Mouse (Mus musculus) kidney, postnatal 4 days (tissue): ENCODE measurements around the gene Adamts18.

Experiments
- DNase-seq, 2 experiments: peaks; one replicate each; pipeline ENCODE4 v3.0.0; 2021; ENCODE audit warnings: mixed read lengths in 2 of 2

Gene Adamts18

DNA sequence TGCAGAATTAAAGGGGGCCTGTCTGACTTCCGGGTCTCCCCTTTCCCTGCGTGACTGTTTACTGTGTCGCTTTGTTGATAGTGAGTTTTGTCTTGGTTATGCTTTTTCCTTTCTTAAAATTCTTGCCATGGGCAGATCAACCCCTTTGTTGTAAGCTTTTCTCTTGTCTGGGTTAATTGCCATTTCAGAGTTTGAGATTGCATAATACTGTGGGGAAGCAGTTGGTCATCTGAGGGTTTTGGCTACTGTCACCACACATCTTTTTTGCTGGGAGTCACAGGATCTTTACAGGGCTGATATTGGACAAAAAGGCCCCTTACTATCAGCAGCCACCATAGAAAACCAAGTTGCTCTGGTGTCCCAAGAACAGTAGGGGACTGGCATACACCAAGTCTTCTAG lies 96.2 kb downstream of the Adamts18 start:
- DNase-seq, result no peak

DNA sequence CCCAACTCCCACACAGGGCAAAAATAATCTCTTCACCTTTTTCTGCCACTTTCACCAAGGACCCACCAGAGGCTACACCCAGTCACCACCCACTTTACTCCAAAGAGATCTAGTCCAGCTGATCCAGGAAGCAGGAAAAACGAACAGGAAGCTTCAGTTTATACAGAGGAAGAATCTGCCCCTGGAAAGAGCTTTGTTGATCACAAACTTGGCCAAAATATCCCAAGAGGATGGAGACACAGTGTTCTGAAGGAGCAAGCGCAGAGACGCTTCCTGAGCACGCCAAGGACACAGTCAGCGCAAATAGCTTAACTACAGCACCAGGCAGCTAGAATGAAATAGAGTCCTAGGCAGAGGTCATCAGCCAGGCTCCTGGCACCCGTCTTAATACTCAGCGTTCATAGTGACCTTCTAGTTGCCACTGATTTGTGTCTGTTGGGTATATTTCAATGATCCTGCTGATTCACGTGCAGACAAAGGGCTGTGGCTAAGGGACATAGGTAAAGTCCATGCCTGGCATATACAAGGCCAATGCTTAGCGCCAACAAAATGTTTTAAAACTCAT lies 113.0 kb downstream of the Adamts18 start:
- no peak for DNase-seq

DNA sequence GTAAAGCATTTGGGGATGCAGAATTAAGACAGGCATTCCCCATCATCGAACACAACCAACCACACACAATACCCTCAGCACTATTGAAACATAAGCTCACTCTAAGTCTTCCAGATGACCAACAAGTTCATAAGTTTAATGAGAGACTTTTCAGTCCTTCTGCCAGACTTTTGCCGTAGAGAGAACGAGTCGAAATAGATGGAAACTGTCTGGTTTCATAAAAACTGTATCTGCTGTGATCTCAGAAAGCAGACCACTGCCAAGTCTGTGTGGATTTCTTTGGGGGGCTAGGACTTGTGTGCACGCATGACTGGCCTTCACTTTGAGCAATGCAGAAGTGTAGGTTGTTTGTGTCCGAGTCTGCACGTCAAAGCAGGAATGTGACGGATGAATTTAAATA lies 123.2 kb downstream of the Adamts18 start:
- no peak for DNase-seq

- no peak for DNase-seq
These were observed 124.5 kb downstream of the Adamts18 start for GRCm38 (mm10) chr8:113723873-113724538.

DNA sequence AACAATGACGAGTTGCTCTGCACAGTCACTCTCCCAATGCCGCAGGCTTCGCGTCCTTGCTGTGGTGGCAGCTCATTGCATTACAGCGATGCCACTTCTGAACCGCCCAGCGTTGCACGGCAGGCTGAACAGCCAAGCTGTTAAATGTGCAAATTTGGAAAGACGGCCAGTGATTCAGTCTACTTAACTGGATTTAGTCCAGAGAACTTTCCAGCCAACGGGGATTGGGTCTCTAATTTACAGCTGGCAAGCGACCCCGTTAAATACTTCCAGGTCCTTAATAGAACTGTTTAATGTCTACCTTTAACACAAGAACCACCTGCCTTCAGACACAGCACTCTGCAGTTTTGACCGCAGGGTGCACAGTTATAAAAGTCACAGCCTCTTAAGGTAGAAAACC lies 127.1 kb downstream of the Adamts18 start:
- peak; percentile 20 to 42 for DNase-seq

GRCm38 (mm10) chr8:113704968-113705367 lies 143.6 kb downstream of the Adamts18 start:
- no peak for DNase-seq

GRCm38 (mm10) chr8:113691622-113692343 lies 156.8 kb downstream of the Adamts18 start:
- no peak for DNase-seq

GRCm38 (mm10) chr8:113688543-113688915 lies 160.0 kb downstream of the Adamts18 start:
- no peak for DNase-seq

- DNase-seq, result no peak
These were observed 160.5 kb downstream of the Adamts18 start for GRCm38 (mm10) chr8:113687889-113688542.

DNA sequence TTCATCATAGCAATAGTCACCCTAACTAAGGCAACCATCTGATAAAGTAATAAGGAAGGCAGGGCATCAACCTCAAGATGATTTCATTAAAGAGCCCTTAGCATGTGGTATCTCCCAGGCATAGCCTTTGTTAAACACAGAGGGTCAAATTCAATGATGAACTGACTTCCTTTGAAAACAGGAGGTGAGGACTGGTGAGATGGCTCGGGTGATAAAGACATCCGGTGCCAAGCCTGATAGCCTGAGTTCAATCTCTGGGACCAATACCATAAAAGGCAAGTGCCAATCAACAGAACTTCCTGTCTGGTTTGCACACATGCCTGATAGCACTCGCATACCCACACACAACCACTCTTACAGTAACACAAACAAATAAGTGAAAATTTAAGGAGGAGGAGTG lies 169.2 kb downstream of the Adamts18 start:
- DNase-seq, result no peak

- no peak for DNase-seq
These were observed 171.7 kb downstream of the Adamts18 start for GRCm38 (mm10) chr8:113676811-113677210.

DNA sequence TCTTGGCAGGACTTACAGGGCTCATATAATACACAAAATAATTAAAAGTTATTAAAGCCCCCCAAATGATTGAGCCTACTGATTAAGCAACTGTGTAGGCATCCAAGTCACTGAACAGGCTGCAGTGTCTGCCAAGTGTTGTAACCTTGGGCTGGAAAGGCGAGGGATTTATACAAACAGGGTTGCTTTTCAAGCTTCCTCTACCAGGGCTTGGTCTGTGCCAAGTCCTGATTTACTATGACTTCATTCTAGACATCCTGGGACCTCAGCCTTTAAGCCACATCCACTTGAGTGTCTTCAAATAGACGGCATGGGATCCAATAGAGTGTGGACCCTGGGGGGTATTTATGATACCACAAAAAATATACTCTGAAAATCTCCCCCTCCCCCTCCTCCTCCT lies 173.3 kb downstream of the Adamts18 start:
- DNase-seq, result peak in 1 of 2 experiments; percentile 17

GRCm38 (mm10) chr8:113674611-113675010 lies 173.9 kb downstream of the Adamts18 start:
- no peak for DNase-seq

GRCm38 (mm10) chr8:113673300-113673699 lies 175.2 kb downstream of the Adamts18 start:
- DNase-seq, result no peak

- peak in 1 of 2 experiments; percentile 16 for DNase-seq
These were observed 175.8 kb downstream of the Adamts18 start for GRCm38 (mm10) chr8:113672599-113673255.

GRCm38 (mm10) chr8:113669924-113670323 lies 178.6 kb downstream of the Adamts18 start:
- no peak for DNase-seq

DNA sequence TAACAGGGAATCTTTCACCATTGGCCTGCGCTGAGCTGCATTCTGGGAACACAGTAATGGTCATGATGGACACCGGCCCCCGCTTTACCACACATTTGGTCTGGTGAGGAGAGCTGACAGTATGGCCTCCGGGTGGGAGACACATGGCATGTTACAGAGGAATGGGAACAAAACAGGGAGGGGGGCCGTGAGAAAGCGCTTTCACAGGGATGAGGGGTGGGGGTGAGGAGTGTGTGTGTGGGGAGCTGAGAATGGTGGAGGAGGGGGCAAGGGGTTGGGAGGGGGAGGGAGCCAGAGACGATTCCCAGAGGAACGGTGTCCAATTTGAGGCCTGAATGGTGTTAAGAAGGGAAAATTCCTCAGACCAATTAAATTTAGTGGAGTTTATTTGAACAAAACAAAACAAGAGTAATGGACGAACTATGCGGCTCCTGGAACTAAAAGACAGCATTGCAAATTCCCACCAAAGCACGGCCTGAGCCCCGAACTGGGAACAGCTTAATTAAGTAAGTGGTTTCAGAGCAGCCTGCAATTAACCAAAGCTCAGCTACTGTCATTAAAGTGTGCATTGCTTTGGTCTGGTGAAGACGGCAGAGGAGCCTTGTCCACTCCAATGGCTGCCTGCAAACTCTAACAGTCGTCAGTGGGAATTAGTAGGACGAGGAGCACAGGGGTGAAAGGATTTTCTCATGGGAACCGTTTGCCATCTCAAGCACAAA lies 181.7 kb downstream of the Adamts18 start:
- DNase-seq, result no peak

DNA sequence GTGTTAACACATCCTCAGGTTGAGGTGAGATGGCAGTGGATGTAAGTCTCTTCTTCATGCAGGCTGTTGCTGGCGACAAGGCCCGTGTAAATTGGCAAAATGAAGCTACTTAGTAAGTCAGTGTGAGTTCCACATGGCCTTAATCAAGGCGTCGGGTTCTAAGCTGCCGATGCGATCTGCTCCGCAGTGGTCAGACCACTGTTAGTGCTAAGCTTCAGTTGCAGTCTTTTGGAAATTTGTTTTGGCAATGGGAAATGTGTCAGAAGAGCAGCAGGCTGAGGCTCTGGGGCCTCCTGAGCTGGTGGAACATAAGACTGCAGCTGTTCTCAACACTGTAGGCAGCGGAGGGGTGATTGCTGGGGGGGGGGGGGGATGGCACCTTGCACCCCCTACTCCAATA lies 182.6 kb downstream of the Adamts18 start:
- no peak for DNase-seq

DNA sequence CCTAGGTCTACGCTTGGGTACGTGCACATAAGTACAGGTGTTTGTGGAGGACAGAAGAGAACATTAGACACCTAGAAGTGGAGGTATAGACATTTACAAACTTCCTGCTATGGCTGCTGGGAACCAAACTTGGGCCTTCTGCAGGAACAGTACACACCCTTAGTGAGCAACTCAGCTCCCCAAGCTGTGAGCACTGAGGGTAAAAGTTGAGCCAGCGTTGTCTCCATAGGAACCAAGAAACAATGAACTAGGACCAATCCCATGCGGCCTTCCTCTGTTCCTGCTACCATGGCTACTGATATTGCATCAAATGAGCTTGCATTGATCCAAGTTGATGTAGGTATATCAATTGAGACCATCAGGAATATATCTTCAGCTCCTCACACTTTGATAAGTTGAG lies 183.5 kb downstream of the Adamts18 start:
- no peak for DNase-seq

DNA sequence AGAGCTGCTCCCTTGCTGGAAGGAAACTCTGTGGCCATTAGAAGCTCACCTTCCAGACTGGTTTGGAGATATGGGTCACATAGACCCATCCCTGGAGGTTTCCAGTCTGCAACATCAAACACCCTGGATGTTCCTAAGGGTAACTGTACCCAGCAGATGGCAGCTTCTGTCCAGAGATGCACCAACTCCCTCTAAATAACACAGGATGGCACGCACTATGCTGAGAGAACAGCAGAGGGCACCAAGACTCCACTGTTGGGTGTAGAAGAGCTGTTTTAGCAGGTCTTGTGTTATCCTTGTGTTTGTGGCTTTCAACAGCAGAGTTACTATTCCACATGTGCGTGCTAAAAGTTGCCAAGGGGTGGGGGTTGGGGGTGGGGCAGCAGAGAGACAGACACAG lies 184.0 kb downstream of the Adamts18 start:
- peak; percentile 91 to 92 for DNase-seq

- DNase-seq, result no peak
These were observed 188.4 kb downstream of the Adamts18 start for GRCm38 (mm10) chr8:113660128-113660527.

- DNase-seq, result no peak
These were observed 191.7 kb downstream of the Adamts18 start for GRCm38 (mm10) chr8:113656681-113657298.
